Mouse (Mus musculus) thymus, adult 2 months (tissue): ENCODE data around the gene Zfp449.

Experiments used
- CTCF ChIP-seq: fragments of 200-500 bp; IDR thresholded peaks from 2 replicates; pipeline ENCODE4 v1.5.1; 2012; ENCODE audit warnings: mild to moderate bottlenecking, control low read depth, low read length, moderate library complexity, borderline replicate concordance; ENCODE audit not compliant: control insufficient read depth, poor library complexity, insufficient read depth; ENCODE audit errors: extremely low read depth
- POLR2A ChIP-seq: fragments of 200-500 bp; IDR thresholded peaks from 2 replicates; pipeline ENCODE4 v1.6.1; 2012; ENCODE audit warnings: mild to moderate bottlenecking, low read length, control low read depth, moderate library complexity; ENCODE audit not compliant: control insufficient read depth, poor library complexity, insufficient read depth; ENCODE audit errors: extremely low read depth

DNA sequence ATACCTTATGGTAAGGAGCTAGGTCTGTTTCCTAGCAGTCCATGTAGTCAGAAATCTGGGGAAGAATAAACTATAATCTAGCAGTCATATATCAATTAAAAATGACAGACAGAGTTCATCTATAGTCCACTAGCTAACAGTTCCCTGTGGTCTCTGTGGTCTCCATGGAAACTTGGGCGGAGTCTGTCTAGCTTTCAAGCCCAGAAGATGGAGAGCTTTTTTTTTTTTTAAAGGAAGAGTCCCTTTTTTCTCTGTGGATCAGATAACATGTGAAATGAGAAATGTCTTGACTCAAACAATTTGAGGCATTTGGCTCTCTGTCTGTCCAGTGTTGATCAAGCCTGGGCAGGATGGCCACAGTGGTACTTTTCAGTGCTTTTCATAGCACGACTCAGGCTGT is 37.9 kb downstream of the Zfp449 start:
- TF ChIP-seq CTCF (no peak), POLR2A (no peak)
